Mouse (Mus musculus): ENCODE results near the gene Setd2.
A peak's percentile ranks its signal among the peaks of the same experiment; 100 is the strongest.

Gene Setd2

GRCm38 (mm10) chr9:110532538-110533291 is at the start of gene Setd2:
Gene Setd2, plus strand, starts transcription at chr9:110532597.
- DNase-seq, result peak; percentile 54

GRCm38 (mm10) chr9:110488841-110489240 is 43.6 kb upstream of the Setd2 start:
- DNase-seq, result no peak

GRCm38 (mm10) chr9:110490913-110491312 is 41.5 kb upstream of the Setd2 start:
- DNase-seq, result peak; percentile 12

- DNase-seq, result no peak
These were observed 6.7 kb upstream of the Setd2 start for GRCm38 (mm10) chr9:110525737-110526136.

GRCm38 (mm10) chr9:110529002-110529737 is 3.2 kb upstream of the Setd2 start:
- no peak for DNase-seq

- DNase-seq, result no peak
These were observed 1.7 kb upstream of the Setd2 start for GRCm38 (mm10) chr9:110530650-110531049.

- DNase-seq, result no peak
These were observed 1.1 kb upstream of the Setd2 start for GRCm38 (mm10) chr9:110531151-110531791.

- peak; percentile 96 for DNase-seq
These were observed 395 bp upstream of the Setd2 start for GRCm38 (mm10) chr9:110531914-110532489.

- no peak for DNase-seq
These were observed 1.2 kb downstream of the Setd2 start for GRCm38 (mm10) chr9:110533645-110534044.

GRCm38 (mm10) chr9:110535114-110535513 is 2.7 kb downstream of the Setd2 start:
- no peak for DNase-seq

GRCm38 (mm10) chr9:110536636-110537035 is 4.2 kb downstream of the Setd2 start:
- DNase-seq, result no peak

GRCm38 (mm10) chr9:110538511-110538910 is 6.1 kb downstream of the Setd2 start:
- DNase-seq, result no peak

- no peak for DNase-seq
These were observed 9.6 kb downstream of the Setd2 start for GRCm38 (mm10) chr9:110541988-110542387.

GRCm38 (mm10) chr9:110548261-110548660 is 15.9 kb downstream of the Setd2 start:
- no peak for DNase-seq

GRCm38 (mm10) chr9:110568309-110568708 is 35.9 kb downstream of the Setd2 start:
- peak; percentile 7 for DNase-seq

GRCm38 (mm10) chr9:110582161-110582560 is 49.8 kb downstream of the Setd2 start:
- DNase-seq, result no peak

- no peak for DNase-seq
These were observed 51.1 kb downstream of the Setd2 start for GRCm38 (mm10) chr9:110583521-110583920.

- no peak for DNase-seq
These were observed 79.1 kb downstream of the Setd2 start for GRCm38 (mm10) chr9:110611471-110611870.

GRCm38 (mm10) chr9:110617081-110617480 is 84.7 kb downstream of the Setd2 start:
- DNase-seq, result no peak

GRCm38 (mm10) chr9:110620180-110620579 is 87.8 kb downstream of the Setd2 start:
- no peak for DNase-seq

- DNase-seq, result no peak
These were observed 88.3 kb downstream of the Setd2 start for GRCm38 (mm10) chr9:110620685-110621084.

- peak; percentile 43 for DNase-seq
These were observed 90.3 kb downstream of the Setd2 start for GRCm38 (mm10) chr9:110622621-110623219.
